Mouse (Mus musculus) heart, embryonic 13.5 days (tissue): Measurements from ENCODE around the gene Lonp2. TPM values are rescaled to one million over a fixed set of nuclear protein-coding genes. Genes with fewer than 3 reads are reported as not detected.
A peak's percentile ranks its signal among the peaks of the same experiment; 100 is the strongest.

Experiments
- ATAC-seq: fragments of 200-750 bp; cut with Nextera tagmentation; 2 replicates; pipeline ENCODE4 v1.8.0; 2017; ENCODE audit warnings: moderate TSS enrichment; ENCODE audit not compliant: insufficient number of reproducible peaks, low FRiP score, low TSS enrichment; ENCODE audit errors: extremely low read depth
- H3K27ac ChIP-seq: fragments of 300-500 bp; sonication (generic); replicated peaks from 2 replicates; pipeline ENCODE4 v1.5.1; 2015; ENCODE audit warnings: moderate library complexity, mild to moderate bottlenecking, inconsistent platforms
- H3K27me3 ChIP-seq: fragments of 300-500 bp; sonication (generic); replicated peaks from 2 replicates; pipeline ENCODE4 v1.6.1; 2015; ENCODE audit warnings: mild to moderate bottlenecking, inconsistent platforms
- H3K36me3 ChIP-seq: fragments of 300-500 bp; sonication (generic); 2 replicates; pipeline ENCODE4 v1.6.1; 2015; ENCODE audit warnings: mild to moderate bottlenecking, inconsistent platforms
- H3K4me1 ChIP-seq: fragments of 300-500 bp; sonication (generic); 2 replicates; pipeline ENCODE4 v1.6.1; 2015; ENCODE audit warnings: inconsistent platforms
- H3K4me2 ChIP-seq: fragments of 300-500 bp; sonication (generic); 2 replicates; pipeline ENCODE4 v1.6.1; 2015; ENCODE audit warnings: inconsistent platforms, mild to moderate bottlenecking, moderate library complexity
- H3K4me3 ChIP-seq: fragments of 300-500 bp; sonication (generic); 2 replicates; pipeline ENCODE4 v1.5.1; 2015; ENCODE audit warnings: moderate library complexity, mild to moderate bottlenecking, inconsistent platforms
- H3K9ac ChIP-seq: fragments of 300-500 bp; sonication (generic); 2 replicates; pipeline ENCODE4 v1.6.1; 2015; ENCODE audit warnings: inconsistent platforms, mild to moderate bottlenecking, moderate library complexity
- H3K9me3 ChIP-seq: fragments of 300-500 bp; sonication (generic); 2 replicates; pipeline ENCODE4 v1.6.1; 2016; ENCODE audit warnings: inconsistent platforms
- WGBS: fragments of 180-500 bp; shearing (Covaris S2); methylation state at CpG from one replicate; pipeline ENCODE4 v1.1.7; 2015; ENCODE audit warnings: mixed read lengths; 5-methylcytosine and 5-hydroxymethylcytosine counted together
- polyA plus RNA-seq: library from polyadenylated mRNA; unstranded; fragments of >200 nt; fragmentation: Nextera tagmentation; extraction: Ambion mirVana; gene quantifications from 2 replicates; pipeline ENCODE4 v1.2.1, GENCODE M21; 2015

The Lonp2 gene
- 53.7 and 56.7 TPM in 2 replicates for polyA plus RNA-seq

DNA sequence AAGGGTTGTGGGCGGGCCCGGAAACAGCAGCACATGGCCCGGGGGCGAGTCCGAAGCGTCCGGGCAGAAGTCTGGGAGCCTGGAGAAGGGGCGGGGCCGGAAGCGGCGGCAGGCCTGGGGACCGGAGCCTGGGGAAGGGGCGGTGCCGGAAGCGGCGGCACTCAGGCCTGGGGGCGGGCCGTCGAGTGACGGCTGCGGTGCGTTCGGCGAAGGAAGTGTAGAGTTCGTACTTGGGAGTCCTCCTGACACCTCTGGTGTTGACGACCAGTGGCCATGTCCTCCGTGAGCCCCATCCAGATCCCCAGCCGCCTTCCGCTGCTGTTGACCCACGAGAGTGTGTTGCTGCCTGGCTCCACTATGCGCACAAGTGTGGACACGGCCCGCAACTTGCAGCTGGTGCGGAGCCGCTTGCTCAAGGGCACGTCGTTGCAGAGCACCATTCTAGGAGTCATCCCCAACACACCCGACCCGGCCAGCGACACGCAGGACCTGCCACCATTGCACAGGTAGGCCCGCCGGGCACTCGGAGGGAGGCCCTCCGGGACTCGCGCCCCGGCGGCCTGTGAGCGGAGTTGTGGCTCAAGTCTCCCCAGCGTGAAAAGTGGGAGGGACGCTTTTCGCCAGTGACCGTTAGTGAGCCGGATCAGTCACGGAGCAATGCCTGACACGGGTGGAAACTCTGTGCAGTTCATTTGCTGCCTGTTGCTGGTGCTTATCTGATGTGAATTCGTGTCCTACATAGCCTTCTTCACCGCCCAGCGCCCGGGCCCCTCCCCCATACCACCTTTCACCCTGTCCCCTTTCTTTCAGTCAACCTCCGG, at the start of gene Lonp2:
Gene Lonp2, plus strand, starts transcription at position 133 of the 821 bp plus-strand sequence.
- Histone ChIP-seq H3K36me3 (no peaks in the 10 kb centered on the region; the same call in 1 of the 2 replicates), H3K4me1 (peaks cover 31% of the 10 kb centered on the region), H3K4me3 (peak within 1 kb of the TSS; percentile 97), H3K9ac (peak within 1 kb of the TSS; percentile 92), H3K27ac (peak within 1 kb of the TSS; percentile 90), H3K27me3 (no peaks in the 10 kb centered on the region), H3K4me2 (peak within 1 kb of the TSS; percentile 90), H3K9me3 (no peaks in the 10 kb centered on the region)
- peak; percentile 98 for ATAC-seq
- WGBS: under 1% methylated on average over 62 of the region's 62 CpGs

- Histone ChIP-seq H3K9me3 (no peaks in the 10 kb centered on the region), H3K9ac (no peak overlapping the region), H3K27ac (no peak overlapping the region), H3K36me3 (no peaks in the 10 kb centered on the region), H3K4me1 (peaks cover 12% of the 10 kb centered on the region), H3K4me3 (no peak overlapping the region), H3K27me3 (no peaks in the 10 kb centered on the region), H3K4me2 (no peak overlapping the region; the same call in 1 of the 2 replicates)
- no peak for ATAC-seq
- WGBS: 81% methylated on average over 8 of the region's 8 CpGs
Measured at GRCm38 (mm10) chr8:86577547-86577946, 46.3 kb upstream of the Lonp2 start.

- no peaks in the 10 kb centered on the region for H3K9me3 ChIP-seq
- H3K4me2 ChIP-seq: peak overlapping the region; percentile 30
- no peak for ATAC-seq
- no peak overlapping the region for H3K4me3 ChIP-seq
- no peaks in the 10 kb centered on the region for H3K27me3 ChIP-seq
- WGBS: 26% methylated on average over 9 of the region's 9 CpGs
- peaks cover 12% of the 10 kb centered on the region for H3K4me1 ChIP-seq
- no peak overlapping the region for H3K9ac ChIP-seq
- H3K36me3 ChIP-seq: no peaks in the 10 kb centered on the region
- no peak overlapping the region for H3K27ac ChIP-seq
Measured at GRCm38 (mm10) chr8:86578076-86578475, 45.8 kb upstream of the Lonp2 start.

- Histone ChIP-seq H3K27me3 (no peaks in the 10 kb centered on the region), H3K4me1 (peaks cover 12% of the 10 kb centered on the region), H3K4me2 (no peak overlapping the region), H3K9ac (no peak overlapping the region), H3K9me3 (no peaks in the 10 kb centered on the region), H3K36me3 (no peaks in the 10 kb centered on the region), H3K4me3 (no peak overlapping the region), H3K27ac (no peak overlapping the region)
- 64% methylated on average over 8 of the region's 8 CpGs for WGBS
- no peak for ATAC-seq
Measured at GRCm38 (mm10) chr8:86578693-86579092, 45.1 kb upstream of the Lonp2 start.

DNA sequence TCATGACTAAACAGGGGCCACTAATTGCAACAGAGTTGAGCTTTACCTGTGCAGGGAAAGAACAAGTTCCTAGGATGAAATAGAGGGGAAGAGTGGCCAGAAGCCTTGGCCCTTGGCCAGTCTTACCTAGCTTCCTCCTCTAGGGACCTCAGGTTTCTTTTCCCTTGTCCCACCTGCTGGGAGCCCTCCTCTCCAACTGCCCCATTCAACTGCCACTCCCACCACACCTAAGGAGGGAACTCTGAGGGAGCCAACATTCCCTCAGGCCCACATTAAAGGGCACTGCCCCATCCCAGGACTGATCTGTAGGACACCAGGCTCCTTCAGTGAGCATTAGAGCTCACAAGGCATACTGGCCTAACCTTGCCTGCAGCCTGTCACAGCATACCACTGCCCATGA, 43.4 kb upstream of the Lonp2 start, which contains the start of gene Abcc12:
Gene Abcc12, minus strand, starts transcription at position 229 of the 400 bp plus-strand sequence.
- Histone ChIP-seq H3K9ac (no peak within 1 kb of the TSS), H3K4me1 (peaks cover 17% of the 10 kb centered on the region), H3K36me3 (no peaks in the 10 kb centered on the region), H3K9me3 (no peaks in the 10 kb centered on the region), H3K4me3 (no peak within 1 kb of the TSS), H3K27ac (no peak within 1 kb of the TSS), H3K27me3 (no peaks in the 10 kb centered on the region), H3K4me2 (no peak within 1 kb of the TSS)
- no peak for ATAC-seq

GRCm38 (mm10) chr8:86581921-86582331, 41.9 kb upstream of the Lonp2 start:
- 74% methylated on average over 4 of the region's 4 CpGs for WGBS
- H3K27me3 ChIP-seq: no peaks in the 10 kb centered on the region

DNA sequence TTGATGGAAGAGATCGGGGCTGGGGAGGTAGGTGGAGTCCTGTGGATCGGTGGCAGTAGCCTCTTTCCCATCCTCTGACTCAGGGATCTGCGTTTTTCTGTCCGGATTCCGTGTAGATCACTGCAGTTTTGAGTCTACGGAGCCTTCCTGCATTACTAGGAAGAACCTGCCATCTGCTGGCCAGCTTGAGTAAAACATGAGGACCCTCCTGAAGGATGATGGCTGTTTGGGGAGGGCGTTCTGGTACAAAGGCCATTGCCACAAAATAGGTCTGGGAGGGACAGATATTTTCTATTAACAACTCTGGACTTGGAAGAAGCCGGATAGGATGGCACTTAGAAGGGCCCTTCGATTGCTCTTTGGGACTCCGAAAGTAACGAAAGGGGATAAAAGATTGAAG, 38.7 kb upstream of the Lonp2 start:
- Histone ChIP-seq H3K27me3 (no peaks in the 10 kb centered on the region), H3K4me2 (peak overlapping the region; percentile 85), H3K36me3 (no peaks in the 10 kb centered on the region), H3K9me3 (no peaks in the 10 kb centered on the region), H3K4me3 (peak overlapping the region; percentile 57), H3K9ac (peak overlapping the region; percentile 72), H3K27ac (no peak overlapping the region), H3K4me1 (peaks cover 5% of the 10 kb centered on the region; the same call in 1 of the 2 replicates)
- no peak; the same call in 1 of the 2 replicates for ATAC-seq
- 8% methylated on average over 11 of the region's 11 CpGs for whole genome bisulfite sequencing

More at GRCm38 (mm10) chr8:86581921-86582331, 41.9 kb upstream of the Lonp2 start:
- H3K4me3 ChIP-seq: no peak overlapping the region
- H3K9me3 ChIP-seq: no peaks in the 10 kb centered on the region
- no peak overlapping the region for H3K27ac ChIP-seq
- no peak overlapping the region for H3K4me2 ChIP-seq
- H3K36me3 ChIP-seq: no peaks in the 10 kb centered on the region
- H3K9ac ChIP-seq: no peak overlapping the region
- ATAC-seq: no peak
- H3K4me1 ChIP-seq: peaks cover 17% of the 10 kb centered on the region

DNA sequence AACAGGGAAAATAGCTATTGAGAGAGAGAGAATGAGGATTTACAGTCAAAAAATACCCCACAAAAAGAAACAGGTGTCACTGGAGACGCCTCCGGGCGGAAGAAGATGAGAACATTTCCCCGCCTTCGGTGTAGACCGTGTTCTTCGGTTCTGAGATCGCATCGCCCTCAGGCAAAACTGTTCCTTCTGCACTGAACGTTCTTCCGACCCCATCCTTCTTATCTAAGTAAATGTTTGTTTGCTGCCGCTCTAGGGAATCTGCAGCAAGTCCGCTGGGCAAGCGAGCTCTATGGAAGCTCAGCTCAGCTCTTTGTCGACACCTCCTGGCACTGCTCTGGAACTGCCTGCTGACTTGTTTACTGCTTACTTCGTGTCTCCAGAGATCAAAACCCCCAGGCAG, 38.3 kb upstream of the Lonp2 start:
- Histone ChIP-seq H3K9ac (peak overlapping the region; percentile 72), H3K4me2 (peak overlapping the region; percentile 85), H3K4me1 (peaks cover 5% of the 10 kb centered on the region; the same call in 1 of the 2 replicates), H3K9me3 (no peaks in the 10 kb centered on the region), H3K27me3 (no peaks in the 10 kb centered on the region), H3K27ac (no peak overlapping the region), H3K36me3 (no peaks in the 10 kb centered on the region), H3K4me3 (peak overlapping the region; percentile 57)
- ATAC-seq: no peak
- 4% methylated on average over 16 of the region's 16 CpGs for WGBS

- ATAC-seq: no peak
- peaks cover 5% of the 10 kb centered on the region; the same call in 1 of the 2 replicates for H3K4me1 ChIP-seq
- H3K4me3 ChIP-seq: no peak overlapping the region
- H3K4me2 ChIP-seq: no peak overlapping the region
- H3K9ac ChIP-seq: no peak overlapping the region
- WGBS: 35% methylated on average over 5 of the region's 5 CpGs
- no peaks in the 10 kb centered on the region for H3K27me3 ChIP-seq
- no peak overlapping the region for H3K27ac ChIP-seq
- H3K36me3 ChIP-seq: no peaks in the 10 kb centered on the region
- no peaks in the 10 kb centered on the region for H3K9me3 ChIP-seq
Measured at GRCm38 (mm10) chr8:86586058-86586457, 37.8 kb upstream of the Lonp2 start.

DNA sequence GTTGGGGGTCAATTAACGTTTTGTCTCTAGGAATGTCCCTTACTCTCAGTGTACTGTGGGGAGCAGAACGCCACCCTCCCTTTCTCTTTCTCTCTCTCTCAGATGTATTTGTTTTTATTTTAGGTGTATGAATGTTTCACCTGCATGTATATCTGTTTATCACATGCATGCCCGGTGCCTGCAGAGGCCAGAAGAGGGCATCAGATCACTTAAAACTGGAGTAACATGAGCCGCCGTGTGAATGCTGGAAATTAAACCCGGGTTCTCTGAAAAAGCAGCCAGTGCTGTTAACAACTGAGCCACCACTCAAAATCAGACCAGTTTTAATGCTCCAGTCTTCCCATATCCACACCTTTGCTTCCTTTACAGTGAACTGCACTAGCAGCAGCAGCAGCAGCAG, 37.2 kb upstream of the Lonp2 start:
- no peak overlapping the region for H3K9ac ChIP-seq
- no peak for ATAC-seq
- H3K36me3 ChIP-seq: no peaks in the 10 kb centered on the region
- H3K4me3 ChIP-seq: no peak overlapping the region
- no peaks in the 10 kb centered on the region for H3K27me3 ChIP-seq
- no peak overlapping the region for H3K4me2 ChIP-seq
- 50% methylated on average over 6 of the region's 6 CpGs for WGBS
- H3K9me3 ChIP-seq: no peaks in the 10 kb centered on the region
- peaks cover 5% of the 10 kb centered on the region; the same call in 1 of the 2 replicates for H3K4me1 ChIP-seq
- no peak overlapping the region for H3K27ac ChIP-seq

DNA sequence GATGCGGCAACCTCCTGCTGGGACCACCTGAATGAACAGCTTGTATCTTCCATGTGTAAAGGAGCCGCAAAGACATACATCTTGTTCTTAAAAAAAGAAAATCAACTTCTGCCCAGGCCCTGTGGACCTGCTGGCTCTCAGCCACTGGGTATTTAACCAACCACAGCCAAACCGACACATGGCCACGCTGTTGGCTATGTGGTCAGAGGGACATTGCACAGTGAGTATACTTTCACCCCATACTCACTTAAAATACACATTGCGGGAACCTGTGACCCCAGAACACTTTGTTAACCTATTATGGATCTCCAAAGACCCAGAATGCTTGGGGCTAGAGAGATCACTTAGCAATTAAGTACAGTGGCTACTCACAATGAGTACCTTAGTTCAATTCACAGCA, 35.5 kb upstream of the Lonp2 start:
- H3K27ac ChIP-seq: no peak overlapping the region
- H3K9ac ChIP-seq: no peak overlapping the region
- no peaks in the 10 kb centered on the region for H3K27me3 ChIP-seq
- no peaks in the 10 kb centered on the region for H3K36me3 ChIP-seq
- H3K4me3 ChIP-seq: no peak overlapping the region
- no peak for ATAC-seq
- 82% methylated on average over 5 of the region's 5 CpGs for WGBS
- no peaks in the 10 kb centered on the region for H3K9me3 ChIP-seq
- peaks cover 5% of the 10 kb centered on the region; the same call in 1 of the 2 replicates for H3K4me1 ChIP-seq
- H3K4me2 ChIP-seq: no peak overlapping the region

DNA sequence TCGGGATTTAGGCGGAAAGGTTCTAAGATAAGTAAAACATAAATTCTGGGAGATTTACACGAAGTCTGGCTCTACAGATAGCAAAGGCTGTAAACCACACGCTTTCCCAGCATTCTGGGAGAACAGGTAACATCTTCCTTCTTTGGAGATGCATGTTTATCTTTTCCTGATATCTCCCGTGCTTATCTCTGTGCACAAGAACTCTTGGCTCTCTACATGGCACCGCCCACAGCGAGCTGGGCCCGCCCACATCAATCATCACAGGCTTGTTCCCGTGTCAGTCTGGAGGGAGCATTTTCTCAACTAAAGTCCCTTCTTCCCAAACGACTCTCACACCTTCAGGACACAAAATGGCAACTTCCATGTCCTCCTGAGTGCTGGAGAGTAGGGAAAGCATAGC, 30.7 kb upstream of the Lonp2 start:
- H3K4me3 ChIP-seq: no peak overlapping the region
- no peak for ATAC-seq
- no peaks in the 10 kb centered on the region for H3K9me3 ChIP-seq
- H3K9ac ChIP-seq: no peak overlapping the region
- no peak overlapping the region for H3K27ac ChIP-seq
- H3K4me2 ChIP-seq: no peak overlapping the region
- H3K4me1 ChIP-seq: no peaks in the 10 kb centered on the region
- H3K27me3 ChIP-seq: no peaks in the 10 kb centered on the region
- H3K36me3 ChIP-seq: no peaks in the 10 kb centered on the region
- 55% methylated on average over 10 of the region's 10 CpGs for WGBS
